Mouse (Mus musculus) olfactory bulb, adult 2 months (tissue): ENCODE measurements around the gene Ranbp6. TPM values are rescaled to one million over a fixed set of nuclear protein-coding genes. Genes with fewer than 3 reads are reported as not detected.

Experiments
- H3K27ac ChIP-seq: fragments of 200-500 bp; 2 replicates; pipeline ENCODE4 v1.5.1; 2012; ENCODE audit warnings: low read depth, low read length; ENCODE audit not compliant: insufficient read depth
- H3K4me1 ChIP-seq: fragments of 200-500 bp; 2 replicates; pipeline ENCODE4 v1.6.1; 2012; ENCODE audit warnings: low read length; ENCODE audit not compliant: control insufficient read depth, insufficient read depth
- H3K4me3 ChIP-seq: fragments of 200-500 bp; 2 replicates; pipeline ENCODE4 v1.5.1; 2012; ENCODE audit warnings: mild to moderate bottlenecking, low read depth, low read length, moderate library complexity; ENCODE audit not compliant: insufficient read depth
- CTCF ChIP-seq: fragments of 200-500 bp; IDR thresholded peaks from 2 replicates; pipeline ENCODE4 v1.5.1; 2012; ENCODE audit warnings: low read depth, mild to moderate bottlenecking, low read length, moderate library complexity; ENCODE audit not compliant: insufficient read depth
- POLR2A ChIP-seq: fragments of 200-500 bp; IDR thresholded peaks from 2 replicates; pipeline ENCODE4 v1.6.1; 2012; ENCODE audit warnings: mild to moderate bottlenecking, low read depth, low read length, moderate library complexity; ENCODE audit not compliant: insufficient read depth
- WGBS: fragments of 180-500 bp; shearing (Covaris S2); methylation state at CpG from one replicate; pipeline ENCODE4 v1.1.7; 2018; 5-methylcytosine and 5-hydroxymethylcytosine counted together
- polyA plus RNA-seq: library from polyadenylated mRNA; stranded (reverse); fragments of >200 nt; gene quantifications from 2 replicates; pipeline ENCODE4 v1.2.4, GENCODE M21; 2012; ENCODE audit warnings: low replicate concordance; ENCODE audit not compliant: missing spikeins, insufficient read depth, insufficient read length

Gene Ranbp6
- polyA plus RNA-seq, 1 experiment: not detected

- TF ChIP-seq CTCF (no peak), POLR2A (no peak)
- WGBS: 72% methylated on average over 8 of the region's 8 CpGs
- no peak overlapping the region for H3K27ac ChIP-seq
- H3K4me1 ChIP-seq: no peaks in the 10 kb centered on the region
- no peak overlapping the region for H3K4me3 ChIP-seq
These were observed 30.2 kb upstream of the Ranbp6 start for GRCm38 (mm10) chr19:29842973-29843372.

- Histone ChIP-seq H3K4me3 (no peak overlapping the region), H3K27ac (no peak overlapping the region), H3K4me1 (no peaks in the 10 kb centered on the region)
- 87% methylated on average over 4 of the region's 4 CpGs for WGBS
- TF ChIP-seq POLR2A: no peak
- TF ChIP-seq CTCF: no peak
These were observed 27.9 kb upstream of the Ranbp6 start for GRCm38 (mm10) chr19:29840642-29841041.

GRCm38 (mm10) chr19:29838636-29839135 lies 25.9 kb upstream of the Ranbp6 start:
- Histone ChIP-seq H3K4me1 (no peaks in the 10 kb centered on the region), H3K27ac (no peak overlapping the region), H3K4me3 (no peak overlapping the region)
- TF ChIP-seq POLR2A (no peak), CTCF (no peak)
- 69% methylated on average over 3 of the region's 3 CpGs for WGBS

GRCm38 (mm10) chr19:29838171-29838570 lies 25.4 kb upstream of the Ranbp6 start:
- H3K4me3 ChIP-seq: no peak overlapping the region
- no peak for TF ChIP-seq CTCF
- TF ChIP-seq POLR2A: no peak
- WGBS: 64% methylated on average over 1 of the region's 1 CpGs
- no peak overlapping the region for H3K27ac ChIP-seq
- H3K4me1 ChIP-seq: no peaks in the 10 kb centered on the region

GRCm38 (mm10) chr19:29835364-29836034 lies 22.7 kb upstream of the Ranbp6 start:
- Histone ChIP-seq H3K27ac (no peak overlapping the region), H3K4me3 (no peak overlapping the region), H3K4me1 (no peaks in the 10 kb centered on the region)
- WGBS: 69% methylated on average over 3 of the region's 3 CpGs
- TF ChIP-seq POLR2A: no peak
- no peak for TF ChIP-seq CTCF

GRCm38 (mm10) chr19:29830911-29831310 lies 18.1 kb upstream of the Ranbp6 start:
- no peaks in the 10 kb centered on the region for H3K4me1 ChIP-seq
- H3K4me3 ChIP-seq: no peak overlapping the region
- 69% methylated on average over 2 of the region's 2 CpGs for WGBS
- TF ChIP-seq POLR2A (no peak), CTCF (no peak)
- H3K27ac ChIP-seq: no peak overlapping the region

GRCm38 (mm10) chr19:29828558-29828957 lies 15.8 kb upstream of the Ranbp6 start:
- TF ChIP-seq POLR2A: no peak
- no peak for TF ChIP-seq CTCF
- Histone ChIP-seq H3K4me1 (no peaks in the 10 kb centered on the region), H3K27ac (no peak overlapping the region), H3K4me3 (no peak overlapping the region)
- WGBS: 80% methylated on average over 5 of the region's 5 CpGs

- no peaks in the 10 kb centered on the region for H3K4me1 ChIP-seq
- TF ChIP-seq POLR2A: no peak
- no peak for TF ChIP-seq CTCF
- no peak overlapping the region for H3K27ac ChIP-seq
- WGBS: 79% methylated on average over 1 of the region's 1 CpGs
- H3K4me3 ChIP-seq: no peak overlapping the region
These were observed 13.9 kb upstream of the Ranbp6 start for GRCm38 (mm10) chr19:29826686-29827085.

GRCm38 (mm10) chr19:29825003-29825402 lies 12.2 kb upstream of the Ranbp6 start:
- 57% methylated on average over 2 of the region's 2 CpGs for WGBS
- Histone ChIP-seq H3K27ac (no peak overlapping the region), H3K4me3 (no peak overlapping the region), H3K4me1 (no peaks in the 10 kb centered on the region)
- TF ChIP-seq CTCF: no peak
- no peak for TF ChIP-seq POLR2A
